Mouse (Mus musculus): ENCODE measurements at regions not wholly inside any gene's neighbourhood (a gene's known extent, or its start where the extent isn't known, plus 50 kb on each side); places are given as distances from the start of the nearest gene placed in this dataset.
A peak's percentile ranks its signal among the peaks of the same experiment; 100 is the strongest.

GRCm38 (mm10) chr10:99416271-99416670 lies 153.2 kb downstream of the Dusp6 start:
- no peak for DNase-seq (ENCODE audit: low read depth in 1 of 2, low spot score in 2 of 2)

- no peak for DNase-seq (ENCODE audit: low read depth in 1 of 2, low spot score in 2 of 2)
Observed at GRCm38 (mm10) chr10:99416896-99417479, 154.0 kb downstream of the Dusp6 start.

GRCm38 (mm10) chr10:99417591-99417990 lies 154.6 kb downstream of the Dusp6 start:
- DNase-seq (ENCODE audit: low read depth in 1 of 2, low spot score in 2 of 2), result no peak

GRCm38 (mm10) chr10:99418497-99418896 lies 155.5 kb downstream of the Dusp6 start:
- DNase-seq (ENCODE audit: low read depth in 1 of 2, low spot score in 2 of 2), result no peak

- DNase-seq (ENCODE audit: low read depth in 1 of 2, low spot score in 2 of 2), result no peak
Observed at GRCm38 (mm10) chr10:99419532-99419931, 156.5 kb downstream of the Dusp6 start.

- no peak for DNase-seq (ENCODE audit: low read depth in 1 of 2, low spot score in 2 of 2)
Observed at GRCm38 (mm10) chr10:99423406-99423805, 160.4 kb downstream of the Dusp6 start.

- DNase-seq (ENCODE audit: low read depth in 1 of 2, low spot score in 2 of 2), result no peak
Observed at GRCm38 (mm10) chr10:99425265-99425664, 162.2 kb downstream of the Dusp6 start.

GRCm38 (mm10) chr10:99430175-99430574 lies 167.1 kb downstream of the Dusp6 start:
- DNase-seq (ENCODE audit: low read depth in 1 of 2, low spot score in 2 of 2), result no peak

- peak; percentile 31 to 50 for DNase-seq (ENCODE audit: low read depth in 1 of 2, low spot score in 2 of 2)
Observed at GRCm38 (mm10) chr10:99430669-99431561, 167.9 kb downstream of the Dusp6 start.

- no peak for DNase-seq (ENCODE audit: low read depth in 1 of 2, low spot score in 2 of 2)
Observed at GRCm38 (mm10) chr10:99437060-99437459, 174.0 kb downstream of the Dusp6 start.

- no peak for DNase-seq (ENCODE audit: low read depth in 1 of 2, low spot score in 2 of 2)
Observed at GRCm38 (mm10) chr10:99440169-99440568, 177.1 kb downstream of the Dusp6 start.

GRCm38 (mm10) chr10:99441014-99441413 lies 178.0 kb downstream of the Dusp6 start:
- DNase-seq (ENCODE audit: low read depth in 1 of 2, low spot score in 2 of 2), result peak; percentile 75 to 84

GRCm38 (mm10) chr10:99441931-99442330 lies 178.9 kb downstream of the Dusp6 start:
- DNase-seq (ENCODE audit: low read depth in 1 of 2, low spot score in 2 of 2), result no peak

- DNase-seq (ENCODE audit: low read depth in 1 of 2, low spot score in 2 of 2), result no peak
Observed at GRCm38 (mm10) chr10:99443453-99444170, 180.6 kb downstream of the Dusp6 start.

- DNase-seq (ENCODE audit: low read depth in 1 of 2, low spot score in 2 of 2), result no peak
Observed at GRCm38 (mm10) chr10:99450714-99451625, 187.9 kb downstream of the Dusp6 start.

- no peak for DNase-seq (ENCODE audit: low read depth in 1 of 2, low spot score in 2 of 2)
Observed at GRCm38 (mm10) chr10:99451639-99452417, 188.8 kb downstream of the Dusp6 start.

- no peak for DNase-seq (ENCODE audit: low read depth in 1 of 2, low spot score in 2 of 2)
Observed at GRCm38 (mm10) chr10:99456180-99456579, 193.1 kb downstream of the Dusp6 start.

GRCm38 (mm10) chr10:99458047-99458446 lies 195.0 kb downstream of the Dusp6 start:
- no peak for DNase-seq (ENCODE audit: low read depth in 1 of 2, low spot score in 2 of 2)

GRCm38 (mm10) chr10:99459171-99459660 lies 196.2 kb downstream of the Dusp6 start:
- no peak for DNase-seq (ENCODE audit: low read depth in 1 of 2, low spot score in 2 of 2)
